Mouse (Mus musculus) neural tube, postnatal 0 days (tissue): ENCODE data around the gene H1foo. TPM values are rescaled to one million over a fixed set of nuclear protein-coding genes. Genes with fewer than 3 reads are reported as not detected.

ENCODE experiments used
- polyA plus RNA-seq: library from polyadenylated mRNA; unstranded; fragments of >200 nt; fragmentation: Nextera tagmentation; extraction: Ambion mirVana; gene quantifications from 2 replicates; pipeline ENCODE4 v1.2.1, GENCODE M21; 2015

The H1foo gene
- polyA plus RNA-seq, result not detected in 2 replicates

GRCm38 (mm10) chr6:115944638-115945037 lies at the start of gene H1foo:
Gene H1foo, plus strand, starts transcription at chr6:115944938.

GRCm38 (mm10) chr6:115931639-115932038 lies 13.1 kb upstream of the H1foo start, which contains the start of gene Rho:
Gene Rho, plus strand, starts transcription at chr6:115931748.

GRCm38 (mm10) chr6:115994877-115995520 lies 50.3 kb downstream of the H1foo start, which contains the start of gene Plxnd1:
Gene Plxnd1, minus strand, starts transcription at chr6:115995005.

Other genes starting within 250 kb of the H1foo start
- 1.4 and 2.0 TPM in 2 replicates for gene Tmem40, start 182.5 kb upstream of the H1foo start, polyA plus RNA-seq
- gene Cand2, start 170.4 kb upstream of the H1foo start, polyA plus RNA-seq, result 4.8 and 6.0 TPM in 2 replicates
- gene Rpl32, start 136.2 kb upstream of the H1foo start, polyA plus RNA-seq, result 931 and 1,167 TPM in 2 replicates
- 1.5 and 1.6 TPM in 2 replicates for gene Efcab12, start 106.5 kb upstream of the H1foo start, polyA plus RNA-seq
- 6.6 and 7.7 TPM in 2 replicates for gene Mbd4, start 91.6 kb upstream of the H1foo start, polyA plus RNA-seq
- gene Ift122, start 91.5 kb upstream of the H1foo start, polyA plus RNA-seq, result 19.4 and 20.3 TPM in 2 replicates
- 0.66 TPM in 1 of 2 replicates, not detected in the other for gene Rho, start 13.2 kb upstream of the H1foo start, polyA plus RNA-seq
- gene Plxnd1, start 50.1 kb downstream of the H1foo start, polyA plus RNA-seq, result 4.3 and 7.3 TPM in 2 replicates
- 13.7 and 16.3 TPM in 2 replicates for gene Tmcc1, start 248.5 kb downstream of the H1foo start, polyA plus RNA-seq